Mouse (Mus musculus) forebrain, embryonic 12.5 days (tissue): Measurements from ENCODE around the gene Ceacam19. TPM values are rescaled to one million over a fixed set of nuclear protein-coding genes. Genes with fewer than 3 reads are reported as not detected.

Experiments used
- ATAC-seq: fragments of 200-750 bp; cut with Nextera tagmentation; 2 replicates; pipeline ENCODE4 v1.8.0; 2017; ENCODE audit warnings: moderate TSS enrichment; ENCODE audit not compliant: low FRiP score
- H3K27ac ChIP-seq: fragments of 300-500 bp; sonication (generic); 2 replicates; pipeline ENCODE4 v1.5.1; 2016; ENCODE audit warnings: mild to moderate bottlenecking
- H3K27me3 ChIP-seq: fragments of 300-500 bp; sonication (generic); 2 replicates; pipeline ENCODE4 v1.6.1; 2016; ENCODE audit warnings: mild to moderate bottlenecking
- H3K36me3 ChIP-seq: fragments of 300-500 bp; sonication (generic); replicated peaks from 2 replicates; pipeline ENCODE4 v1.6.1; 2016; ENCODE audit warnings: mild to moderate bottlenecking
- H3K4me1 ChIP-seq: fragments of 300-500 bp; sonication (generic); 2 replicates; pipeline ENCODE4 v1.6.1; 2016
- H3K4me2 ChIP-seq: fragments of 300-500 bp; sonication (generic); 2 replicates; pipeline ENCODE4 v1.6.1; 2016; ENCODE audit warnings: mild to moderate bottlenecking, moderate library complexity
- H3K4me3 ChIP-seq: fragments of 300-500 bp; sonication (generic); replicated peaks from 2 replicates; pipeline ENCODE4 v1.5.1; 2016; ENCODE audit warnings: mild to moderate bottlenecking
- H3K9ac ChIP-seq: fragments of 300-500 bp; sonication (generic); 2 replicates; pipeline ENCODE4 v1.6.1; 2016; ENCODE audit warnings: mild to moderate bottlenecking
- H3K9me3 ChIP-seq: fragments of 300-500 bp; sonication (generic); 2 replicates; pipeline ENCODE4 v1.6.1; 2016
- WGBS: fragments of 180-500 bp; shearing (Covaris S2); methylation state at CpG from one replicate; pipeline ENCODE4 v1.1.7; 2016; 5-methylcytosine and 5-hydroxymethylcytosine counted together
- polyA plus RNA-seq: library from polyadenylated mRNA; unstranded; fragments of >200 nt; fragmentation: Nextera tagmentation; extraction: Ambion mirVana; gene quantifications from 2 replicates; pipeline ENCODE4 v1.2.1, GENCODE M21; 2016

Gene Ceacam19
- polyA plus RNA-seq, 1 experiment from 2014 or later = not detected

GRCm38 (mm10) chr7:19844521-19845171 lies 43.1 kb downstream of the Ceacam19 start:
- Histone ChIP-seq H3K4me3 (no peak overlapping the region), H3K9me3 (no peaks in the 10 kb centered on the region), H3K4me1 (no peaks in the 10 kb centered on the region), H3K27ac (no peak overlapping the region), H3K27me3 (peaks cover 57% of the 10 kb centered on the region), H3K9ac (no peak overlapping the region), H3K4me2 (no peak overlapping the region), H3K36me3 (no peaks in the 10 kb centered on the region)
- ATAC-seq = no peak
- WGBS = 66% methylated on average over 15 of the region's 15 CpGs

- H3K36me3 ChIP-seq = no peaks in the 10 kb centered on the region
- no peak overlapping the region for H3K4me3 ChIP-seq
- 6% methylated on average over 11 of the region's 11 CpGs for WGBS
- H3K9ac ChIP-seq = no peak overlapping the region
- peaks cover 54% of the 10 kb centered on the region for H3K27me3 ChIP-seq
- no peaks in the 10 kb centered on the region for H3K9me3 ChIP-seq
- no peak overlapping the region for H3K4me2 ChIP-seq
- 0 out of 2 replicates have a peak, but pooled peaks have one; percentile 44 for ATAC-seq
- no peak overlapping the region for H3K27ac ChIP-seq
- H3K4me1 ChIP-seq = no peaks in the 10 kb centered on the region
Observed at GRCm38 (mm10) chr7:19843561-19843960, 44.2 kb downstream of the Ceacam19 start.

- Histone ChIP-seq H3K27me3 (peaks cover 49% of the 10 kb centered on the region), H3K4me3 (no peak overlapping the region), H3K4me1 (no peaks in the 10 kb centered on the region), H3K36me3 (no peaks in the 10 kb centered on the region), H3K4me2 (no peak overlapping the region), H3K9ac (no peak overlapping the region), H3K27ac (no peak overlapping the region), H3K9me3 (no peaks in the 10 kb centered on the region)
- WGBS = 29% methylated on average over 19 of the region's 19 CpGs
- no peak for ATAC-seq
Observed at GRCm38 (mm10) chr7:19842885-19843504, 44.8 kb downstream of the Ceacam19 start.

- Histone ChIP-seq H3K4me3 (no peak overlapping the region), H3K36me3 (no peaks in the 10 kb centered on the region), H3K27me3 (peaks cover 38% of the 10 kb centered on the region), H3K9ac (no peak overlapping the region), H3K9me3 (0 out of 2 replicates have a peak, but pooled peaks cover 2% of the 10 kb centered on the region), H3K27ac (no peak overlapping the region), H3K4me2 (no peak overlapping the region), H3K4me1 (no peaks in the 10 kb centered on the region)
- WGBS = 83% methylated on average over 21 of the region's 21 CpGs
- no peak for ATAC-seq
Observed at GRCm38 (mm10) chr7:19841686-19842413, 45.9 kb downstream of the Ceacam19 start.

- Histone ChIP-seq H3K27ac (no peak overlapping the region), H3K27me3 (peaks cover 31% of the 10 kb centered on the region), H3K36me3 (no peaks in the 10 kb centered on the region), H3K9me3 (0 out of 2 replicates have a peak, but pooled peaks cover 3% of the 10 kb centered on the region), H3K9ac (no peak overlapping the region), H3K4me2 (no peak overlapping the region), H3K4me1 (no peaks in the 10 kb centered on the region), H3K4me3 (no peak overlapping the region)
- no peak for ATAC-seq
- WGBS = 84% methylated on average over 3 of the region's 3 CpGs
Observed at GRCm38 (mm10) chr7:19840936-19841335, 46.8 kb downstream of the Ceacam19 start.

GRCm38 (mm10) chr7:19840371-19840770 lies 47.4 kb downstream of the Ceacam19 start:
- Histone ChIP-seq H3K4me3 (no peak overlapping the region), H3K27me3 (peaks cover 25% of the 10 kb centered on the region), H3K4me2 (no peak overlapping the region), H3K4me1 (no peaks in the 10 kb centered on the region), H3K9me3 (0 out of 2 replicates have a peak, but pooled peaks cover 3% of the 10 kb centered on the region), H3K27ac (no peak overlapping the region), H3K36me3 (no peaks in the 10 kb centered on the region), H3K9ac (no peak overlapping the region)
- WGBS = 83% methylated on average over 4 of the region's 4 CpGs
- ATAC-seq = no peak

GRCm38 (mm10) chr7:19836843-19837242 lies 50.9 kb downstream of the Ceacam19 start:
- no peak for ATAC-seq
- Histone ChIP-seq H3K4me1 (no peaks in the 10 kb centered on the region), H3K4me2 (no peak overlapping the region), H3K9me3 (0 out of 2 replicates have a peak, but pooled peaks cover 3% of the 10 kb centered on the region), H3K27ac (no peak overlapping the region), H3K27me3 (peaks cover 3% of the 10 kb centered on the region; the same call in 1 of the 2 replicates), H3K9ac (no peak overlapping the region), H3K36me3 (no peaks in the 10 kb centered on the region), H3K4me3 (no peak overlapping the region)
- WGBS = 74% methylated on average over 3 of the region's 3 CpGs

GRCm38 (mm10) chr7:19834055-19834454 lies 53.7 kb downstream of the Ceacam19 start:
- peaks cover 6% of the 10 kb centered on the region; the same call in 1 of the 2 replicates for H3K4me1 ChIP-seq
- no peak overlapping the region for H3K4me3 ChIP-seq
- H3K4me2 ChIP-seq = no peak overlapping the region
- H3K36me3 ChIP-seq = no peaks in the 10 kb centered on the region
- peaks cover 10% of the 10 kb centered on the region; the same call in 1 of the 2 replicates for H3K27me3 ChIP-seq
- no peak for ATAC-seq
- H3K9me3 ChIP-seq = 0 out of 2 replicates have a peak, but pooled peaks cover 3% of the 10 kb centered on the region
- no peak overlapping the region for H3K9ac ChIP-seq
- 63% methylated on average over 3 of the region's 3 CpGs for WGBS
- H3K27ac ChIP-seq = no peak overlapping the region

GRCm38 (mm10) chr7:19831837-19832236 lies 55.9 kb downstream of the Ceacam19 start:
- H3K9ac ChIP-seq = no peak overlapping the region
- no peak for ATAC-seq
- peaks cover 6% of the 10 kb centered on the region; the same call in 1 of the 2 replicates for H3K4me1 ChIP-seq
- H3K4me2 ChIP-seq = no peak overlapping the region
- no peaks in the 10 kb centered on the region for H3K36me3 ChIP-seq
- H3K27me3 ChIP-seq = peaks cover 10% of the 10 kb centered on the region; the same call in 1 of the 2 replicates
- H3K4me3 ChIP-seq = no peak overlapping the region
- 55% methylated on average over 9 of the region's 9 CpGs for whole genome bisulfite sequencing
- 0 out of 2 replicates have a peak, but pooled peaks cover 1% of the 10 kb centered on the region for H3K9me3 ChIP-seq
- H3K27ac ChIP-seq = no peak overlapping the region

GRCm38 (mm10) chr7:19830682-19831156 lies 57.0 kb downstream of the Ceacam19 start:
- no peak overlapping the region for H3K27ac ChIP-seq
- ATAC-seq = no peak
- no peak overlapping the region for H3K4me2 ChIP-seq
- peaks cover 6% of the 10 kb centered on the region; the same call in 1 of the 2 replicates for H3K4me1 ChIP-seq
- no peak overlapping the region for H3K4me3 ChIP-seq
- no peaks in the 10 kb centered on the region for H3K36me3 ChIP-seq
- peaks cover 10% of the 10 kb centered on the region; the same call in 1 of the 2 replicates for H3K27me3 ChIP-seq
- H3K9me3 ChIP-seq = no peaks in the 10 kb centered on the region
- H3K9ac ChIP-seq = no peak overlapping the region
- WGBS = 36% methylated on average over 13 of the region's 13 CpGs

- H3K27me3 ChIP-seq = peaks cover 12% of the 10 kb centered on the region
- 86% methylated on average over 3 of the region's 3 CpGs for WGBS
- no peak overlapping the region for H3K4me3 ChIP-seq
- H3K36me3 ChIP-seq = no peaks in the 10 kb centered on the region
- H3K9me3 ChIP-seq = no peaks in the 10 kb centered on the region
- no peak overlapping the region for H3K4me2 ChIP-seq
- ATAC-seq = no peak
- peaks cover 6% of the 10 kb centered on the region; the same call in 1 of the 2 replicates for H3K4me1 ChIP-seq
- no peak overlapping the region for H3K9ac ChIP-seq
- H3K27ac ChIP-seq = no peak overlapping the region
Observed at GRCm38 (mm10) chr7:19829694-19830093, 58.1 kb downstream of the Ceacam19 start.

GRCm38 (mm10) chr7:19826756-19827155 lies 61.0 kb downstream of the Ceacam19 start:
- Histone ChIP-seq H3K27ac (no peak overlapping the region), H3K27me3 (peaks cover 38% of the 10 kb centered on the region), H3K9ac (no peak overlapping the region), H3K4me3 (no peak overlapping the region), H3K9me3 (no peaks in the 10 kb centered on the region), H3K36me3 (no peaks in the 10 kb centered on the region), H3K4me1 (peaks cover 19% of the 10 kb centered on the region), H3K4me2 (no peak overlapping the region)
- no peak for ATAC-seq
- 46% methylated on average over 6 of the region's 6 CpGs for WGBS
